Comparison of ENCODE assay signal across 8 mouse cellular contexts in the genomic region with DNA sequence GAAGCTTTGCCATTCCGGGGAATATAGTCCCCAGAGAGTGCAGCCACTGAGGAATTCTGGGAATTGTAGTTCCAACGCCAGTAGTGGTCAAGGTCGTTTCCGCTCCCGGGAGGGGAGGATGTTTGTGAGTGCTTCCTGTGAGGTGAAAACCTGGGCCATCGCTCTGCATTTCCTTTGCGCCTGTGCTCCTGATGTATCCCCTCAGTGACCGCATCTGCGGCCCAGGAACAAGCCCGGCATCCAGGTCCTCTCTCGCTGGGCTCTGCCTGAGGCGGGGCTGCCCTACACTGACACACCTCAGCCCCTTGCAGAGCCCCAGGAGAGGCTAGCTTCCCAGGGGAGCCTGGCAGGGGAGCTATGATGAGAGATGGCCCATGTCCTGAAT. TPM values are rescaled to one million over a fixed set of nuclear protein-coding genes. Genes with fewer than 3 reads are reported as not detected.
DNase-seq lines count a peak whose midpoint lies in the region; ATAC-seq and TF ChIP-seq lines count a peak whose summit lies in the region.

A gene (plus strand): TSS at position 133 of the 385 bp plus-strand sequence.

- peaks cover 9% of the 10 kb centered on the region for H3K36me3 ChIP-seq in embryonic facial prominence, embryonic 11.5 days (replicated peaks; ENCODE audit: control insufficient read depth, insufficient read depth, low read depth, low read length)
- peaks cover 26% of the 10 kb centered on the region for H3K36me3 ChIP-seq in limb, embryonic 10.5 days
- peaks cover 19% of the 10 kb centered on the region for H3K36me3 ChIP-seq in midbrain, embryonic 12.5 days
- H3K36me3 ChIP-seq in small intestine, adult 2 months (ENCODE audit: control insufficient read depth, insufficient read depth, low read length) = peaks cover 8% of the 10 kb centered on the region

- ATAC-seq in embryonic facial prominence, embryonic 11.5 days (replicated peaks; ENCODE audit: insufficient number of reproducible peaks, low FRiP score, low TSS enrichment, low read depth) = peak; percentile 92
- peak; percentile 91 for ATAC-seq in midbrain, embryonic 12.5 days (ENCODE audit: low FRiP score, low read depth)

- no peaks in the 10 kb centered on the region for H3K9me3 ChIP-seq in embryonic facial prominence, embryonic 11.5 days (replicated peaks; ENCODE audit: control insufficient read depth, low read length)
- H3K9me3 ChIP-seq in limb, embryonic 10.5 days (replicated peaks) = no peaks in the 10 kb centered on the region
- no peaks in the 10 kb centered on the region for H3K9me3 ChIP-seq in midbrain, embryonic 12.5 days

- no peak within 1 kb of the TSS; the same call in 1 of the 2 replicates for H3K27ac ChIP-seq in embryonic facial prominence, embryonic 11.5 days (replicated peaks; ENCODE audit: low read depth, low read length)
- peak within 1 kb of the TSS; percentile 88 for H3K27ac ChIP-seq in limb, embryonic 10.5 days
- H3K27ac ChIP-seq in midbrain, embryonic 12.5 days (replicated peaks) = peak within 1 kb of the TSS; percentile 66
- H3K27ac ChIP-seq in small intestine, adult 2 months (ENCODE audit: insufficient read depth, low read depth, low read length) = no peak within 1 kb of the TSS

- H3K9ac ChIP-seq in embryonic facial prominence, embryonic 11.5 days (replicated peaks; ENCODE audit: low read length) = peak within 1 kb of the TSS; percentile 88
- H3K9ac ChIP-seq in midbrain, embryonic 12.5 days (replicated peaks) = peak within 1 kb of the TSS; percentile 81

- peak within 1 kb of the TSS; percentile 78 for H3K4me2 ChIP-seq in embryonic facial prominence, embryonic 11.5 days (ENCODE audit: low read depth, low read length)
- H3K4me2 ChIP-seq in midbrain, embryonic 12.5 days (replicated peaks) = peak within 1 kb of the TSS; percentile 77

- H3K27me3 ChIP-seq in embryonic facial prominence, embryonic 11.5 days (ENCODE audit: control insufficient read depth, insufficient read depth, low read length) = no peaks in the 10 kb centered on the region
- no peaks in the 10 kb centered on the region for H3K27me3 ChIP-seq in limb, embryonic 10.5 days (ENCODE audit: low read depth, poor library complexity, severe bottlenecking)
- no peaks in the 10 kb centered on the region for H3K27me3 ChIP-seq in midbrain, embryonic 12.5 days
- no peaks in the 10 kb centered on the region for H3K27me3 ChIP-seq in small intestine, adult 2 months (ENCODE audit: control insufficient read depth, insufficient read depth, low read length)

- no peaks in the 10 kb centered on the region for H3K4me1 ChIP-seq in embryonic facial prominence, embryonic 11.5 days (ENCODE audit: control insufficient read depth, insufficient read depth, low read length)
- peaks cover 9% of the 10 kb centered on the region for H3K4me1 ChIP-seq in limb, embryonic 10.5 days
- H3K4me1 ChIP-seq in midbrain, embryonic 12.5 days = peaks cover 8% of the 10 kb centered on the region
- H3K4me1 ChIP-seq in small intestine, adult 2 months (ENCODE audit: control insufficient read depth, insufficient read depth, insufficient read length, low read length) = peaks cover 2% of the 10 kb centered on the region; the same call in 1 of the 2 replicates

- no peak for TF ChIP-seq CTCF in small intestine, adult 2 months (IDR thresholded peaks at IDR 0.05; ENCODE audit: extremely low read depth, insufficient read length, insufficient replicate concordance, low read depth, low read length)

- WGBS in embryonic facial prominence, embryonic 11.5 days = under 1% methylated on average over 12 of the region's 12 CpGs
- WGBS in limb, embryonic 10.5 days = under 1% methylated on average over 12 of the region's 12 CpGs
- WGBS in midbrain, embryonic 12.5 days = 2% methylated on average over 12 of the region's 12 CpGs
- WGBS in small intestine, adult 2 months = under 1% methylated on average over 12 of the region's 12 CpGs

- peak; percentile 55; the same call in 1 of the 2 replicates for TF ChIP-seq POLR2A in small intestine, adult 2 months (IDR thresholded peaks at IDR 0.05; ENCODE audit: low read depth, low read length)

- DNase-seq in spleen, adult 18-20 months = peak; percentile 26 to 37
- DNase-seq in spleen, adult 12 weeks (ENCODE audit: low spot score) = no peak
- peak; percentile 96 for DNase-seq in embryonic facial prominence, embryonic 11.5 days (ENCODE audit: low spot score)
- DNase-seq in heart, adult 18-20 months = peak; percentile 87 to 89
- peak; percentile 80 for DNase-seq in kidney, adult 18-20 months
- DNase-seq in limb, embryonic 10.5 days (ENCODE audit: low spot score) = peak; percentile 85

- H3K4me3 ChIP-seq in embryonic facial prominence, embryonic 11.5 days (ENCODE audit: low read depth, low read length) = peak within 1 kb of the TSS; percentile 58
- peak within 1 kb of the TSS; percentile 67 for H3K4me3 ChIP-seq in limb, embryonic 10.5 days
- peak within 1 kb of the TSS; percentile 67 for H3K4me3 ChIP-seq in midbrain, embryonic 12.5 days
- H3K4me3 ChIP-seq in small intestine, adult 2 months (ENCODE audit: low read depth, low read length) = peak within 1 kb of the TSS; percentile 92

RNA-seq across cellular contexts. Expression of the gene that starts here (rescaled TPM):
- 9.8 and 11.7 TPM in 2 replicates for polyA plus RNA-seq in embryonic facial prominence, embryonic 11.5 days (2014; fragmentation: Nextera tagmentation; extraction: Ambion mirVana)
- 1 to 10 TPM; 3.1 to 3.6 TPM for total RNA-seq in heart, adult 18-20 months (2021)
- 8.7 and 10.8 TPM in 2 replicates for polyA plus RNA-seq in limb, embryonic 10.5 days (2016; fragmentation: Nextera tagmentation; extraction: Ambion mirVana)
- 7.1 and 7.7 TPM in 2 replicates for polyA plus RNA-seq in midbrain, embryonic 12.5 days (2016; fragmentation: Nextera tagmentation; extraction: Ambion mirVana)
- polyA plus RNA-seq in small intestine, adult 2 months (2012; rRNA removed) = 0.37 and 0.55 TPM in 2 replicates

Comparison
In these comparisons a context has a peak if more than half of its experiments do, and no peak if none do; other contexts are left out.
1. H3K27ac ChIP-seq: peak in limb, embryonic 10.5 days (single experiment) and midbrain, embryonic 12.5 days (single experiment); none in embryonic facial prominence, embryonic 11.5 days (single experiment) and small intestine, adult 2 months (single experiment).
2. Peak in every context shown above with its lines, with median percentiles within 50 percentile points of each other: H3K4me3 ChIP-seq.